Mouse (Mus musculus) MN1 (cell line): ENCODE measurements around the gene Prf1.

Source experiments
- DNase-seq: peaks from one replicate; pipeline ENCODE4 v3.0.0-alpha.2; 2016; ENCODE audit warnings: low spot score

Prf1 gene

GRCm38 (mm10) chr10:61290016-61290415 lies 7.6 kb upstream of the Prf1 start:
- no peak for DNase-seq

GRCm38 (mm10) chr10:61290479-61290878 lies 7.2 kb upstream of the Prf1 start:
- DNase-seq: no peak

GRCm38 (mm10) chr10:61294242-61294641 lies 3.4 kb upstream of the Prf1 start:
- DNase-seq: no peak

GRCm38 (mm10) chr10:61296713-61297445 lies 754 bp upstream of the Prf1 start:
- DNase-seq: no peak

- no peak for DNase-seq
Observed at GRCm38 (mm10) chr10:61300996-61301395, 3.4 kb downstream of the Prf1 start.

- no peak for DNase-seq
Observed at GRCm38 (mm10) chr10:61304046-61304445, 6.4 kb downstream of the Prf1 start.

GRCm38 (mm10) chr10:61305928-61306590 lies 8.4 kb downstream of the Prf1 start:
- no peak for DNase-seq

- DNase-seq: no peak
Observed at GRCm38 (mm10) chr10:61308706-61309320, 11.2 kb downstream of the Prf1 start.

- no peak for DNase-seq
Observed at GRCm38 (mm10) chr10:61312159-61312558, 14.5 kb downstream of the Prf1 start.

GRCm38 (mm10) chr10:61312754-61313153 lies 15.1 kb downstream of the Prf1 start:
- no peak for DNase-seq

- no peak for DNase-seq
Observed at GRCm38 (mm10) chr10:61313750-61314149, 16.1 kb downstream of the Prf1 start.

- DNase-seq: no peak
Observed at GRCm38 (mm10) chr10:61315324-61315880, 17.8 kb downstream of the Prf1 start.

- DNase-seq: no peak
Observed at GRCm38 (mm10) chr10:61318527-61318926, 20.9 kb downstream of the Prf1 start.

- no peak for DNase-seq
Observed at GRCm38 (mm10) chr10:61324717-61325116, 27.1 kb downstream of the Prf1 start.

- no peak for DNase-seq
Observed at GRCm38 (mm10) chr10:61325782-61326328, 28.2 kb downstream of the Prf1 start.

- DNase-seq: no peak
Observed at GRCm38 (mm10) chr10:61327545-61327944, 29.9 kb downstream of the Prf1 start.

GRCm38 (mm10) chr10:61328927-61329326 lies 31.3 kb downstream of the Prf1 start:
- DNase-seq: no peak

GRCm38 (mm10) chr10:61331046-61331445 lies 33.4 kb downstream of the Prf1 start:
- DNase-seq: no peak

GRCm38 (mm10) chr10:61334545-61334944 lies 36.9 kb downstream of the Prf1 start:
- DNase-seq: no peak

- peak; percentile 81 for DNase-seq
Observed at GRCm38 (mm10) chr10:61336137-61336536, 38.5 kb downstream of the Prf1 start.

- DNase-seq: no peak
Observed at GRCm38 (mm10) chr10:61336592-61336991, 39.0 kb downstream of the Prf1 start.

GRCm38 (mm10) chr10:61337665-61338064 lies 40.0 kb downstream of the Prf1 start:
- DNase-seq: no peak

GRCm38 (mm10) chr10:61339216-61339615 lies 41.6 kb downstream of the Prf1 start:
- no peak for DNase-seq
